Mouse (Mus musculus) left cerebral cortex, adult 9 months (tissue): Measurements from ENCODE around the gene Pcdh15.

Source experiments
- DNase-seq, 2 experiments: peaks; one replicate each; pipeline ENCODE4 v3.0.0; 2022; ENCODE audit warnings: low spot score in 2 of 2

Pcdh15 gene

GRCm38 (mm10) chr10:73379001-73379400 lies 279.9 kb downstream of the Pcdh15 start:
- no peak for DNase-seq

GRCm38 (mm10) chr10:73384003-73384402 lies 284.9 kb downstream of the Pcdh15 start:
- no peak for DNase-seq

GRCm38 (mm10) chr10:73400426-73400825 lies 301.3 kb downstream of the Pcdh15 start:
- DNase-seq: no peak

- DNase-seq: no peak
Observed at GRCm38 (mm10) chr10:73425408-73425807, 326.3 kb downstream of the Pcdh15 start.

GRCm38 (mm10) chr10:73431345-73431744 lies 332.2 kb downstream of the Pcdh15 start:
- peak in 1 of 2 experiments; percentile 2 for DNase-seq

- no peak for DNase-seq
Observed at GRCm38 (mm10) chr10:73484082-73484481, 384.9 kb downstream of the Pcdh15 start.

GRCm38 (mm10) chr10:73491654-73492053 lies 392.5 kb downstream of the Pcdh15 start:
- peak; percentile 9 to 11 for DNase-seq

GRCm38 (mm10) chr10:73514846-73515245 lies 415.7 kb downstream of the Pcdh15 start:
- no peak for DNase-seq

- peak; percentile 16 to 25 for DNase-seq
Observed at GRCm38 (mm10) chr10:73515742-73516141, 416.6 kb downstream of the Pcdh15 start.

- DNase-seq: no peak
Observed at GRCm38 (mm10) chr10:73519438-73519837, 420.3 kb downstream of the Pcdh15 start.

GRCm38 (mm10) chr10:73552831-73553230 lies 453.7 kb downstream of the Pcdh15 start:
- DNase-seq: peak in 1 of 2 experiments; percentile 14

GRCm38 (mm10) chr10:73564216-73564615 lies 465.1 kb downstream of the Pcdh15 start:
- DNase-seq: peak in 1 of 2 experiments; percentile 66

GRCm38 (mm10) chr10:73574711-73575297 lies 475.7 kb downstream of the Pcdh15 start:
- peak in 1 of 2 experiments; percentile 5 for DNase-seq

- no peak for DNase-seq
Observed at GRCm38 (mm10) chr10:73667501-73667900, 568.4 kb downstream of the Pcdh15 start.

- no peak for DNase-seq
Observed at GRCm38 (mm10) chr10:73700519-73701286, 601.6 kb downstream of the Pcdh15 start.

- DNase-seq: no peak
Observed at GRCm38 (mm10) chr10:73725566-73726240, 626.6 kb downstream of the Pcdh15 start.

GRCm38 (mm10) chr10:73733246-73733645 lies 634.1 kb downstream of the Pcdh15 start:
- no peak for DNase-seq

- DNase-seq: no peak
Observed at GRCm38 (mm10) chr10:73749021-73749420, 649.9 kb downstream of the Pcdh15 start.

- DNase-seq: no peak
Observed at GRCm38 (mm10) chr10:73753876-73754275, 654.7 kb downstream of the Pcdh15 start.

GRCm38 (mm10) chr10:73782945-73783344 lies 683.8 kb downstream of the Pcdh15 start:
- no peak for DNase-seq

GRCm38 (mm10) chr10:73788163-73788562 lies 689.0 kb downstream of the Pcdh15 start:
- no peak for DNase-seq

GRCm38 (mm10) chr10:73805069-73805468 lies 705.9 kb downstream of the Pcdh15 start:
- DNase-seq: no peak

GRCm38 (mm10) chr10:73812311-73812710 lies 713.2 kb downstream of the Pcdh15 start:
- DNase-seq: no peak
